ENCODE assay signal across 10 mouse cellular contexts in the genomic region with DNA sequence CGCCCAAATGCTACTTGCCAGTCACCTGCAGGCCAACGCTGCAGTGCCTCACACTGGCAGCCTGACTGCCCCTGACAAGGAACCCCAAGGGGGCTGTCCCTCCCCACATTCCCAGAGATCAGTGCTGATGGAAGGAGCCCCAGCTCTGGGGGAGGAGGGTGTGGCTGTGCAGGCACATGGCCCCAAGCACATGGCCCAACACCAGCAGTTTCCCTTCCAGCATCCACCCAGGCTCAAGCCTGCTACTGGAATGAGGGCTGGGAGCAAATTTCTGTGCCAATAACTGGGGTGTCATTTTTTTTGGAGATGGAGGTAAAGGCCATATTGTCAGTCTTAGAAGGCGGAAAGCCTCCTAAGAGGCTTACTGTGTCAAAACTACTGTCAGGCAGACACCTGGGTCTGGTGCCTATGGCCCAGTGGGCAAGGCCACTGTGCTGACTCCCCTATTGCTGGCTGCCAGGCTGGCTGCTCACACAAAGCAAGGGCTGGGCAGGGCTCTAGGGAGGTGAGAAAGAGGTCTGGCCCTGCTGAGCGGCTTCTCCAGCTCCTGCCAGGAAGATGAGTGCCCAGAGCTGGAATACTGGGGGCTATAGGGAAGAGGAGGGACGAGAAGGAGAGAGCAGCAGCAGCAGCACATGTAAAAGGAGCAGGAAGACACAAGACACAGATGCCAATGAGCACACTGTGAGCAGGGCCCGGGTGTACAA. TPM values are rescaled to one million over a fixed set of nuclear protein-coding genes. Genes with fewer than 3 reads are reported as not detected.
DNase-seq lines count a peak whose midpoint lies in the region; ATAC-seq and TF ChIP-seq lines count a peak whose summit lies in the region.
"Had no signal": no experiment of that assay in that cellular context is flagged by ENCODE, and none has a peak within 500 bp of the region (broad histone marks: within the 10 kb centered on the region; RNA-seq: fewer than 3 reads in every experiment).

No protein-coding gene starts in this region.

- H3K9ac ChIP-seq in heart, embryonic 14.5 days (ENCODE audit: low read length), result peak overlapping the region; percentile 30; the same call in 1 of the 2 replicates
- H3K9ac ChIP-seq in forebrain, postnatal 0 days, result no peak overlapping the region
- peak overlapping the region; percentile 36; the same call in 1 of the 2 replicates for H3K9ac ChIP-seq in midbrain, embryonic 13.5 days (replicated peaks)
- H3K9ac ChIP-seq: liver, embryonic 15.5 days had no signal

- no peak for TF ChIP-seq CTCF in forebrain, postnatal 0 days (IDR thresholded peaks at IDR 0.05; ENCODE audit: low read depth)

- no peaks in the 10 kb centered on the region for H3K9me3 ChIP-seq in heart, embryonic 14.5 days (ENCODE audit: control insufficient read depth, low read length)
- no peaks in the 10 kb centered on the region for H3K9me3 ChIP-seq in forebrain, postnatal 0 days (ENCODE audit: low read length)
- H3K9me3 ChIP-seq in midbrain, embryonic 13.5 days, result no peaks in the 10 kb centered on the region
- H3K9me3 ChIP-seq: liver, embryonic 15.5 days had no signal

- 81% methylated on average over 6 of the region's 6 CpGs for WGBS in heart, embryonic 14.5 days
- 73% methylated on average over 6 of the region's 6 CpGs for WGBS in forebrain, postnatal 0 days
- WGBS in midbrain, embryonic 13.5 days, result 80% methylated on average over 6 of the region's 6 CpGs

- H3K4me2 ChIP-seq in heart, embryonic 14.5 days (ENCODE audit: low read length), result no peak overlapping the region
- no peak overlapping the region for H3K4me2 ChIP-seq in forebrain, postnatal 0 days (ENCODE audit: low read depth)
- no peak overlapping the region for H3K4me2 ChIP-seq in midbrain, embryonic 13.5 days (replicated peaks)
- H3K4me2 ChIP-seq: liver, embryonic 15.5 days had no signal

- peaks cover 9 to 27% of the 10 kb centered on the region in 2 experiments; a peak in 3 of 4 replicates for H3K4me1 ChIP-seq in heart, embryonic 14.5 days (ENCODE audit: control insufficient read depth in 2 of 2, insufficient read depth in 2 of 2, low read length in 2 of 2)
- H3K4me1 ChIP-seq in forebrain, postnatal 0 days (ENCODE audit: insufficient read depth), result no peaks in the 10 kb centered on the region
- peaks cover 55% of the 10 kb centered on the region for H3K4me1 ChIP-seq in midbrain, embryonic 13.5 days (replicated peaks)
- H3K4me1 ChIP-seq: liver, embryonic 15.5 days had no signal

- DNase-seq in heart, adult 8-10 months (ENCODE audit: low spot score), result no peak
- peak; percentile 63 for DNase-seq in brain, adult 2 months (ENCODE audit: low read depth, low spot score)
- DNase-seq in forebrain, postnatal 0 days, result no peak
- no peak for DNase-seq in lung, postnatal 25 days (ENCODE audit: low spot score)
- DNase-seq in lung, postnatal 4 days, result no peak
- DNase-seq in layer of hippocampus, postnatal 36 days, result no peak

- H3K36me3 ChIP-seq in heart, embryonic 14.5 days (ENCODE audit: control insufficient read depth, insufficient read depth, low read length), result peaks cover 96% of the 10 kb centered on the region
- peaks cover 83% of the 10 kb centered on the region for H3K36me3 ChIP-seq in forebrain, postnatal 0 days (ENCODE audit: insufficient read depth)
- peaks cover 94% of the 10 kb centered on the region for H3K36me3 ChIP-seq in midbrain, embryonic 13.5 days

- no peak overlapping the region for H3K27ac ChIP-seq in heart, embryonic 14.5 days (replicated peaks in 1 of 2; ENCODE audit: control insufficient read depth in 1 of 2, insufficient read depth in 1 of 2, low read depth in 2 of 2, low read length in 2 of 2)
- peak overlapping the region; percentile 40; the same call in 1 of the 2 replicates for H3K27ac ChIP-seq in forebrain, postnatal 0 days (ENCODE audit: low read depth, low read length)
- H3K27ac ChIP-seq in midbrain, embryonic 13.5 days, result peak overlapping the region; percentile 86
- H3K27ac ChIP-seq: liver, embryonic 15.5 days had no signal

- no peak overlapping the region for H3K4me3 ChIP-seq in heart, embryonic 14.5 days (ENCODE audit: control insufficient read depth in 1 of 2, insufficient read depth in 1 of 2, low read depth in 1 of 2, low read length in 2 of 2)
- H3K4me3 ChIP-seq in forebrain, postnatal 0 days (ENCODE audit: low read depth, low read length), result no peak overlapping the region
- no peak overlapping the region for H3K4me3 ChIP-seq in midbrain, embryonic 13.5 days (replicated peaks)
- H3K4me3 ChIP-seq: liver, embryonic 15.5 days had no signal

- no peaks in the 10 kb centered on the region for H3K27me3 ChIP-seq in heart, embryonic 14.5 days (ENCODE audit: control insufficient read depth, insufficient read depth, low read length)
- no peaks in the 10 kb centered on the region for H3K27me3 ChIP-seq in forebrain, postnatal 0 days (ENCODE audit: insufficient read depth, low read length)
- no peaks in the 10 kb centered on the region for H3K27me3 ChIP-seq in midbrain, embryonic 13.5 days
- H3K27me3 ChIP-seq: liver, embryonic 15.5 days had no signal

- no peak for ATAC-seq in heart, embryonic 14.5 days (ENCODE audit: insufficient number of reproducible peaks, insufficient read depth, low FRiP score, low read depth)
- no peak for ATAC-seq in forebrain, postnatal 0 days
- no peak for ATAC-seq in midbrain, embryonic 13.5 days

RNA-seq across cellular contexts. Expression of a gene that starts 11.2 kb away (rescaled TPM):
- 6.1 and 10.7 TPM in 2 replicates for polyA plus RNA-seq in heart, embryonic 14.5 days (2014; fragmentation: Nextera tagmentation; extraction: Ambion mirVana)
- total RNA-seq in heart, adult 8-10 months (2022), result 10 to 100 TPM in 1 of 4 experiments, 1 to 10 TPM in 3; 5.5 to 12.7 (median 7.3) TPM
- 41.9 and 49.6 TPM in 2 replicates for total RNA-seq in forebrain, postnatal 0 days (2014; rRNA removed)
- polyA plus RNA-seq in forebrain, postnatal 0 days (2015; fragmentation: Nextera tagmentation; extraction: Ambion mirVana), result 13.7 and 14.5 TPM in 2 replicates
- polyA plus RNA-seq in midbrain, embryonic 13.5 days (2015; fragmentation: Nextera tagmentation; extraction: Ambion mirVana), result 41.1 and 52.8 TPM in 2 replicates
- 10 to 100 TPM; 17.5 to 18.7 TPM for total RNA-seq in layer of hippocampus, postnatal 36 days (2021)
- total RNA-seq: monocyte, adult 5-6 weeks had no signal

RNA-seq across cellular contexts. Expression of a gene that starts 37.4 kb away (rescaled TPM):
- 55.9 and 58.5 TPM in 2 replicates for polyA plus RNA-seq in heart, embryonic 14.5 days (2014; fragmentation: Nextera tagmentation; extraction: Ambion mirVana)
- 10 to 100 TPM; 11.7 to 21.1 (median 17.1) TPM for total RNA-seq in heart, adult 8-10 months (2022)
- 48.5 and 57.7 TPM in 2 replicates for total RNA-seq in forebrain, postnatal 0 days (2014; rRNA removed)
- polyA plus RNA-seq in forebrain, postnatal 0 days (2015; fragmentation: Nextera tagmentation; extraction: Ambion mirVana), result 34.7 and 44.0 TPM in 2 replicates
- 73.7 and 74.6 TPM in 2 replicates for polyA plus RNA-seq in midbrain, embryonic 13.5 days (2015; fragmentation: Nextera tagmentation; extraction: Ambion mirVana)
- total RNA-seq in layer of hippocampus, postnatal 36 days (2021), result 10 to 100 TPM; 31.6 to 38.6 TPM

Comparison
In these comparisons a context has a peak if more than half of its experiments do, and no peak if none do; other contexts are left out.
1. H3K27ac ChIP-seq: peak in forebrain, postnatal 0 days (single experiment) and midbrain, embryonic 13.5 days (single experiment); none in heart, embryonic 14.5 days (0 of 2).